Mouse (Mus musculus) forebrain, postnatal 0 days (tissue): ENCODE measurements around the gene Tmem95. TPM values are rescaled to one million over a fixed set of nuclear protein-coding genes. Genes with fewer than 3 reads are reported as not detected.

Experiments
- ATAC-seq: fragments of 200-750 bp; cut with Nextera tagmentation; 2 replicates; pipeline ENCODE4 v1.8.0; 2017; ENCODE audit warnings: mild to moderate bottlenecking, moderate library complexity
- DNase-seq: peaks from one replicate; pipeline ENCODE4 v3.0.0-alpha.2; 2015
- H3K27ac ChIP-seq: fragments of 300-500 bp; sonication (generic); 2 replicates; pipeline ENCODE4 v1.5.1; 2014; ENCODE audit warnings: low read depth, mild to moderate bottlenecking, antibody characterized with exemption, low read length, moderate library complexity, mixed read lengths
- H3K27me3 ChIP-seq: fragments of 300-500 bp; sonication (generic); 2 replicates; pipeline ENCODE4 v1.6.1; 2014; ENCODE audit warnings: mild to moderate bottlenecking, low read length, mixed read lengths; ENCODE audit not compliant: insufficient read depth
- H3K36me3 ChIP-seq: fragments of 300-500 bp; sonication (generic); 2 replicates; pipeline ENCODE4 v1.6.1; 2014; ENCODE audit warnings: mild to moderate bottlenecking, moderate library complexity; ENCODE audit not compliant: insufficient read depth
- H3K4me1 ChIP-seq: fragments of 300-500 bp; sonication (generic); 2 replicates; pipeline ENCODE4 v1.6.1; 2014; ENCODE audit warnings: antibody characterized with exemption; ENCODE audit not compliant: insufficient read depth
- H3K4me2 ChIP-seq: fragments of 300-500 bp; sonication (generic); 2 replicates; pipeline ENCODE4 v1.6.1; 2014; ENCODE audit warnings: low read depth, mild to moderate bottlenecking, moderate library complexity
- H3K4me3 ChIP-seq: fragments of 300-500 bp; sonication (generic); 2 replicates; pipeline ENCODE4 v1.5.1; 2014; ENCODE audit warnings: low read depth, low read length, mixed read lengths
- H3K9ac ChIP-seq: fragments of 300-500 bp; sonication (generic); 2 replicates; pipeline ENCODE4 v1.6.1; 2014; ENCODE audit warnings: mild to moderate bottlenecking
- H3K9me3 ChIP-seq: fragments of 300-500 bp; sonication (generic); 2 replicates; pipeline ENCODE4 v1.6.1; 2016; ENCODE audit warnings: low read length
- CTCF ChIP-seq: sonication (generic); IDR thresholded peaks from 2 replicates; pipeline ENCODE4 v1.5.1; 2016; ENCODE audit warnings: antibody characterized with exemption, control low read depth, low read depth
- WGBS: fragments of 180-500 bp; shearing (Covaris S2); extraction: QIAGEN DNeasy Blood & Tissue Kit; methylation state at CpG from one replicate; pipeline ENCODE4 v1.1.7; 2014; 5-methylcytosine and 5-hydroxymethylcytosine counted together
- polyA plus RNA-seq: library from polyadenylated mRNA; unstranded; fragments of >200 nt; fragmentation: Nextera tagmentation; extraction: Ambion mirVana; gene quantifications from 2 replicates; pipeline ENCODE4 v1.2.1, GENCODE M21; 2015
- total RNA-seq: library from RNA; depleted of rRNA; stranded (reverse); fragments of >200 nt; gene quantifications from 2 replicates; pipeline ENCODE4 v1.2.3, GENCODE M21; 2014

Gene Tmem95
- total and polyA plus RNA-seq, 2 experiments from 2014 or later, result not detected

- Histone ChIP-seq H3K9me3 (no peaks in the 10 kb centered on the region), H3K27ac (no peak overlapping the region), H3K4me1 (peaks cover 12% of the 10 kb centered on the region), H3K36me3 (peaks cover 81% of the 10 kb centered on the region), H3K27me3 (no peaks in the 10 kb centered on the region), H3K9ac (no peak overlapping the region), H3K4me3 (no peak overlapping the region), H3K4me2 (peak overlapping the region; percentile 99)
- DNase-seq, result no peak
- TF ChIP-seq CTCF, result no peak
- no peak for ATAC-seq
- WGBS, result 43% methylated on average over 9 of the region's 9 CpGs
Observed at GRCm38 (mm10) chr11:69914917-69915430, 37.2 kb upstream of the Tmem95 start.

- ATAC-seq, result no peak
- no peak for TF ChIP-seq CTCF
- 2% methylated on average over 17 of the region's 17 CpGs for WGBS
Observed at GRCm38 (mm10) chr11:69914372-69914764, 36.5 kb upstream of the Tmem95 start.

DNA sequence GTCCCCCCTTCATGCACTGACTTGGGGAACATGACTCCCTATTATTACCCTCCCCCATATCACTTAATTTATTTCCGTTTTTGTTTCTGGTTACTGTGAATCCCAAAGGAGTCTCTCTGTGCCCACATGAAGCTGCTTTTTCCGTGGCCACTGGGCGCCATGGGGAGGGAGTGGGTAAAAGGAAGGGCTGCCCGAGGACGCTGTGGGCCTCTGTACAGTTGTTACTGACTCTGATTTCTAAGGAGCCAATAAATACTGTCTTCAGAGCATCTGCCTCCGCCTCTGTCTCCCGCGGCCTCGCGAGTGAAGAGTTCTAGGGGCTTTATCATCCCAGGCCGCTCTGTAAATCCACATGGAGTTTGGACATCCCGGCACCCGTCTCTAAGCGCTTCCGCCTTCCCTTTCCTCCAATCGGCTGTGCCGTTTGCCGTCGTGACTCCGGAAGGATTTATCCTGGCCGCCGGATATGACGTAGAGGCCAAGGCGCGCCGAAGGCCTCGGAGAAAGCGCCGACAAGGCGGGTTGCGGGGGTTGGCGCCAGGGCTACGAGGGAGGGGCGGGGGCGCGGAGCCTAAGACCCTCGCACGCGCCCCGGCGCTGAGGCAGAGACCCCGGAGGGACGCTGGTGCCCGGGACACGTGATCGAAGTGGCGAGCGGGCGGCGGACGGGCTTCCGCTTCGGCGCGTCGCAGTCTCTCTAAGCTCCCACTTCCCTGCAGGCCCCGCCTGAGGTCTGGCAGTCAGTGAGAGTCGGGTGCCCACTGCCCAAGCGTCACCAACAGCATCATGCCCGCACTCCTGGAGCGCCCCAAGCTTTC is 35.9 kb upstream of the Tmem95 start, which contains the start of gene Gps2:
TSS of gene Gps2 (plus strand) at position 335 of the 818 bp plus-strand sequence.
- Histone ChIP-seq H3K36me3 (peaks cover 87% of the 10 kb centered on the region), H3K27ac (peak within 1 kb of the TSS; percentile 88), H3K9me3 (no peaks in the 10 kb centered on the region), H3K9ac (peak within 1 kb of the TSS; percentile 86), H3K27me3 (no peaks in the 10 kb centered on the region), H3K4me1 (peaks cover 5% of the 10 kb centered on the region; the same call in 1 of the 2 replicates), H3K4me3 (peak within 1 kb of the TSS; percentile 72), H3K4me2 (peak within 1 kb of the TSS; percentile 99)
- peak; percentile 97 for ATAC-seq
- WGBS, result 2% methylated on average over 51 of the region's 61 CpGs
- peak; percentile 97 for DNase-seq
- no peak for TF ChIP-seq CTCF

More at GRCm38 (mm10) chr11:69914372-69914764, 36.5 kb upstream of the Tmem95 start:
- peak overlapping the region; percentile 72 for H3K4me3 ChIP-seq
- no peaks in the 10 kb centered on the region for H3K27me3 ChIP-seq
- H3K4me1 ChIP-seq, result peaks cover 7% of the 10 kb centered on the region
- H3K4me2 ChIP-seq, result peak overlapping the region; percentile 99
- peak overlapping the region; percentile 86 for H3K9ac ChIP-seq
- peaks cover 87% of the 10 kb centered on the region for H3K36me3 ChIP-seq
- no peak for DNase-seq
- no peaks in the 10 kb centered on the region for H3K9me3 ChIP-seq
- peak overlapping the region; percentile 88 for H3K27ac ChIP-seq

GRCm38 (mm10) chr11:69912716-69913530 is 35.1 kb upstream of the Tmem95 start:
- peak overlapping the region; percentile 99 for H3K4me2 ChIP-seq
- peaks cover 5% of the 10 kb centered on the region; the same call in 1 of the 2 replicates for H3K4me1 ChIP-seq
- DNase-seq (peak; percentile 5), ATAC-seq (no peak)
- WGBS, result 80% methylated on average over 15 of the region's 15 CpGs
- peak overlapping the region; percentile 72 for H3K4me3 ChIP-seq
- no peak overlapping the region for H3K9ac ChIP-seq
- H3K27ac ChIP-seq, result no peak overlapping the region
- no peaks in the 10 kb centered on the region for H3K9me3 ChIP-seq
- H3K27me3 ChIP-seq, result no peaks in the 10 kb centered on the region
- peaks cover 88% of the 10 kb centered on the region for H3K36me3 ChIP-seq
- TF ChIP-seq CTCF, result no peak

- TF ChIP-seq CTCF, result no peak
- WGBS, result 89% methylated on average over 6 of the region's 6 CpGs
Observed at GRCm38 (mm10) chr11:69911701-69912100, 33.9 kb upstream of the Tmem95 start.

GRCm38 (mm10) chr11:69910781-69911560 is 33.2 kb upstream of the Tmem95 start:
- Histone ChIP-seq H3K4me3 (no peak overlapping the region), H3K9me3 (no peaks in the 10 kb centered on the region), H3K9ac (no peak overlapping the region), H3K27me3 (no peaks in the 10 kb centered on the region), H3K27ac (no peak overlapping the region), H3K4me2 (no peak overlapping the region), H3K4me1 (peaks cover 5% of the 10 kb centered on the region; the same call in 1 of the 2 replicates), H3K36me3 (peaks cover 89% of the 10 kb centered on the region)
- TF ChIP-seq CTCF, result no peak
- no peak for DNase-seq
- 93% methylated on average over 17 of the region's 17 CpGs for WGBS
- no peak for ATAC-seq

More at GRCm38 (mm10) chr11:69911701-69912100, 33.9 kb upstream of the Tmem95 start:
- Histone ChIP-seq H3K4me3 (no peak overlapping the region), H3K9ac (no peak overlapping the region), H3K27me3 (no peaks in the 10 kb centered on the region), H3K36me3 (peaks cover 89% of the 10 kb centered on the region), H3K4me1 (peaks cover 5% of the 10 kb centered on the region; the same call in 1 of the 2 replicates), H3K9me3 (no peaks in the 10 kb centered on the region), H3K4me2 (no peak overlapping the region), H3K27ac (no peak overlapping the region)
- DNase-seq, result no peak
- no peak for ATAC-seq
